Mouse (Mus musculus) gastrocnemius, postnatal 14 days (tissue): ENCODE data around the gene Gpr35. TPM values are rescaled to one million over a fixed set of nuclear protein-coding genes. Genes with fewer than 3 reads are reported as not detected.

Source experiments
- DNase-seq: peaks from one replicate; pipeline ENCODE4 v3.0.0; 2021; ENCODE audit warnings: mixed read lengths
- intact Hi-C: fragments of 180-260 bp; cut with DNase I; formaldehyde crosslinking; loops from one replicate; pipeline ENCODE4 v1.15.1; 2025; ENCODE audit warnings: low total_unique reads
- long read RNA-seq, 2 experiments: library from polyadenylated mRNA; stranded (forward); transcript quantifications; one replicate each; pipeline ENCODE4 v2.0.0; 2021
- total RNA-seq, 2 experiments: library from RNA; stranded (reverse); gene quantifications; 2 replicates each; pipeline ENCODE4 v1.2.3; 2021

Gene Gpr35
- total RNA-seq = under 1 TPM; 0.16 to 0.43 TPM
- long read RNA-seq, experiment 1 = 0 reads
- long read RNA-seq, experiment 2 = 0 reads

DNA sequence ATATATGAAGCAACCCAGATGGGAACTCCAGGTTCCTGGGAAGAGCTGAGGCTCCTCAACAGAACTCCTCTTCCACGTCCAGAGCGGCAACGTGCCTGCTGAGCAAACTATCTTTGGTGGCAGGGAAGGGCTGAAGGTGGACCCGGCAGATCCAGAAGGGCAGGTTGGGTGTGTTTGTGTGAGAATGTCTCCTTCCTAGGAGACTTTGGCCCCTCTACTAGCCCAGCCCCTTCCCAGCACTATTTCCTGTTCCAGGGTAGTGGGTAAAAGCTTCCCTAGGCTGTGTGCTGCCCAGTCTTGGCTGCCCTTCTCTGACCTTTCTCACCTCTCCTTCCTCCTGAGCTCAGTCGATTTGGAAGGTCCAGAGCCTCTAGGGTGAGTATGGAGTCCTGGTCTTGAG is at the start of gene Gpr35:
Gene Gpr35 (plus strand): TSS at position 259 of the 400 bp plus-strand sequence.
- intact Hi-C loops = no loop called here
- DNase-seq = no peak

DNA sequence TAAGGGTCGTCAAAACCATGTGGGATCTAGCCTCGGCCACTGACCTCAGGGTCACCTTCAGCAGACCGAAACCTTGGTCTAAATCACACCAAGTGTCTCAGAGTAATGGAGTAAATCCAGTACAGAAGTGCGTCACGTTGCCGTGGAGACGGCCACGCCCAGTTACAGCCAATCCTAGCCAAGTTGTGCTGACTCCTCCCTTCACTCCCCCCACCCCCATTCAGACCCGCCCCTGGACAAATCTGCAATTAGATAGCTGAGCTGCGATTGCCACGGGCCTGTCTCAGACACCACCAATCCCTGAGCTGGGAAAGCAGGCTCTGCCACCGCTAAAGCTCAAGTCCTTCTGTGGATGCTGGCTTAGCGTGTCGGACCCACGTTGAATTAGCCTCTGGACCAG is 47.9 kb upstream of the Gpr35 start, which contains the start of gene Ankmy1:
Gene Ankmy1 (minus strand): TSS at position 121 of the 400 bp plus-strand sequence.
- peak; percentile 47 for DNase-seq
- intact Hi-C loops = no loop called here

GRCm38 (mm10) chr1:92903627-92904026 is 47.0 kb upstream of the Gpr35 start:
- DNase-seq = no peak
- intact Hi-C loops = no loop called here

DNA sequence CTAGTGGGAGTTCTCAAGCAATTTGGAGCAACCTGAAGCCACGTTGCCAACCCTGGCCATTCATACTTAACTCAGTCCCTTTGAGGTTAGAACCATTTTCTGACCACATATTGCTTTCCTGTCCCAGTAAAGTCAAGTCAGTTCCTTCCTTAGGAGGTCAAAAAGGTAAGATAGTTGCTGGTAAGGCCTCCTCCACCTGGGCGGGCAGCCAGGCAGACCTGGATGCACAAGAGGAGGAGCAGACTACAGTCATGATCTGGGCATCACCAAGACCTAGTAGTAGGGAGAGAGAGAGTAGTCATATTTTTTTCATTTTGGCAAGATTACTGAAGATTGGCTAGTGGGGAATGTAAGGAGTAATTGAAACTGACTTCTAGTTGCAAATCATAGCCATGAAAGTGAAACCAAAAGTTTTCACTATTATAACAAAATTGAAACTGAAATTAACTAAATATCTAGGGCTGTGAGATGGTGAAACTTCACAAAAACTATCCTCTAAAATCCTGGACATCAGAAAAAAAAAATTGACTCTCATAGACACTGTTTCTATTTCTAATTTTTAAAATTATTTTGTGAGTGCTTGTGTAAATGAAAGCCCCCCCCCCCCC is 44.9 kb upstream of the Gpr35 start:
- intact Hi-C loops = no loop called here
- DNase-seq = no peak

GRCm38 (mm10) chr1:92906779-92907631 is 43.7 kb upstream of the Gpr35 start, which contains the start of gene Dusp28:
Gene Dusp28 (plus strand): TSS chr1:92906981.
- peak; percentile 90 for DNase-seq

DNA sequence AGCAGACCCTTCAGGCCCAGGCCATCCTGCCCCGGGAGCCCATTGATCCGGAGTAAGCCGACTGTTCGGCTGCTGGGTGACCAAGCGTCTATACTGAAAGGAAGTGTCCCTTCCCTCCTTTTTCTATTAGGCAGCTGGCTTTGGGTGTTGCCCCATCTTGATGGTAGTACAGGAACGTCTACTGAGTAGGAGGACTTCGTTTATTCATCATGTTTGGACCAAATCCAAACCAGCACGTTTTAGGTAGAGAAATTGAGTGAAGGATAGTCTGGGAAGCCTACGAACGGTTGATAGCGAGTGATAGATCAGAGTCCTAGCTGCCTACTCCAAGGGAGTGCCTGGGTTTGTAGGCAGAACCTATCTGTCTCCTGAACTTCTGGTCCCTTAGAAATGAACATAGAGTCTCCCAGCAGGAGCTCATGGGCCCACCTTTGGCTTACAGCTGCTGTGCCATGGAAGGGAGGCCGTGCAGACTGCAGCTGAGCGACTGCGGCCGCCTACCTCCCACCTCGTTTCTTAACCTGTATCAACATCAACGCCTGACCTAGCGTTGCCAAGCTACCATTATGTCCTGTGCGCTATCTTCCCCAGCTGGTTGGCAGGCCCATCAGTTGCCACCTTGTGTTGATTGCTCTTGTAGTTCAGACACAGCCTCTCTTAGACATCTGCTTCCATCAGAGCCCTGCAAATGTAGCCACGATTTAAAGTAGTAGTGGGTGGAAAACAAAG is 42.9 kb upstream of the Gpr35 start:
- intact Hi-C loops = no loop called here
- DNase-seq = no peak

More at GRCm38 (mm10) chr1:92906779-92907631, 43.7 kb upstream of the Gpr35 start, which contains the start of gene Dusp28:
- intact Hi-C loops = no loop called here

DNA sequence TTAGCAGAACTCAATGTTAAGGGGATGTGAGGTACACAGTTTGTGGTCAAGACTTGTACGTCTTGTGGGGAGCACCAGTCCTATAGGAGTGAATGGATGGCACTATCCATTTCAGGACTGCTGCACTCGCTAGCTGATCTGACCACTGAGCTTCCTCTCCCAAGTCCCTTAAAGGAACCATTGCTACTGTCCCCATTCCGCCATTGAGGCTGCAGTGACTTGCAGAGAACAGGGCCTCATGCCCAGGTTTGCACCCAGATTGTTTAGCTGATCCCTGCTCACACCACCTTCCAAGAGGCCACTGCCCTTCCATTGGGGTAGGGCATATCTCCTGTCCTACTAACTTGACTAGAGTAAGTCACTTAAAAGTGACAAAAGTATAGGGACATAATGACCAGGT is 42.0 kb upstream of the Gpr35 start:
- no peak for DNase-seq
- intact Hi-C loops = no loop called here

GRCm38 (mm10) chr1:92909068-92909467 is 41.6 kb upstream of the Gpr35 start:
- intact Hi-C loops = no loop called here
- DNase-seq = no peak

DNA sequence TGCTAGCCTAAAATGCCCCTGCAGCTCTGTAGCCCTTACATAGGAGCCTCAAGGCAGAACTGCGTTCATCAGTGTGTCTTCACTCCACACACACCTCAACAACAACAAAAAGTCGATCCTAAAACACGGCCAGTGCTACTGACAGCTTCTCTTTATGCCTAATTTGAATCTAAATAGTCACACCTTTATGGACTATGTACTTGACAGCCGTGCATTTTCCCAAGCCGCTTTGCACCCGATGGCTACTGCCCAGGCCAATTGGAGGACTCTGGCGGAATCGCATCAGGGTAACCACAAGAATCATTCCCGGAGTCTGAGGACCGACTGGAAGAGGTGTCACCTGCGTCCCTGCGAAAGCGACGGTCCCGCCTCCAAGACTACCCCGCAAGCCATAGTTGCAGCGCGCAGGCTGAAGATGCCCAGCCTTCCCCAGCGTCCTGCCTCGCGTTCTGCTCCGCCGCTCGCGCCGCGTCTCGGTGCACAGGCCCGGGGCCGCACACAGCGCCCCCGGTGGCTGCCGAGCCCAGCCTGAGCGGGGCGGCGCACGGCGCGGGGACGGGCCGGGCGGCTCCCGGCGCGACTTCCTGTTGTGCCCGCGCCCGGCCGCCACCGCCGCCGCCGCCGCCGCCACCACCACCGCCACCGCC is 40.3 kb upstream of the Gpr35 start, which contains the start of gene Rnpepl1:
Gene Rnpepl1 (plus strand): TSS at position 545 of the 647 bp plus-strand sequence.
- intact Hi-C loops = no loop called here
- peak; percentile 79 for DNase-seq

- intact Hi-C loops = no loop called here
- DNase-seq = peak; percentile 68
These were observed 39.5 kb upstream of the Gpr35 start for GRCm38 (mm10) chr1:92910925-92911720.

GRCm38 (mm10) chr1:92911721-92912138 is 38.9 kb upstream of the Gpr35 start:
- no peak for DNase-seq
- intact Hi-C loops = no loop called here

GRCm38 (mm10) chr1:92912286-92912685 is 38.4 kb upstream of the Gpr35 start:
- no peak for DNase-seq
- intact Hi-C loops = no loop called here

- DNase-seq = no peak
- intact Hi-C loops = no loop called here
These were observed 36.4 kb upstream of the Gpr35 start for GRCm38 (mm10) chr1:92914239-92914638.

GRCm38 (mm10) chr1:92914993-92915392 is 35.7 kb upstream of the Gpr35 start:
- no peak for DNase-seq

DNA sequence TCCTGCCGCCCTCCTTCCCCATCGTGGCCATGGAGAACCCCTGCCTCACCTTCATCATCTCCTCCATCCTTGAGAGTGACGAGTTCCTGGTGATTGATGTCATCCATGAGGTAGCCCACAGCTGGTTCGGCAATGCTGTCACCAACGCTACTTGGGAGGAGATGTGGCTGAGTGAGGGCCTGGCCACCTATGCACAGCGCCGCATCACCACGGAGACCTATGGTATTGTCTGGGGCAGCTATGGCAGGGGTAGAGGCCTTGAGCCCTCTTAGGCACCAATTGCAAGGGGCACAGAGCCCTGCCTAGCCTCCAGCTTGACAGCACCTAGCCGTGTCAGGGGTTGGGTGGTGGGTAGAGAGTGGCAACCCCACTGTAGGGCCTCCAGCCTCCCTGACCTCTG is 33.9 kb upstream of the Gpr35 start:
- intact Hi-C loops = no loop called here
- DNase-seq = no peak

More at GRCm38 (mm10) chr1:92914993-92915392, 35.7 kb upstream of the Gpr35 start:
- intact Hi-C loops = no loop called here

DNA sequence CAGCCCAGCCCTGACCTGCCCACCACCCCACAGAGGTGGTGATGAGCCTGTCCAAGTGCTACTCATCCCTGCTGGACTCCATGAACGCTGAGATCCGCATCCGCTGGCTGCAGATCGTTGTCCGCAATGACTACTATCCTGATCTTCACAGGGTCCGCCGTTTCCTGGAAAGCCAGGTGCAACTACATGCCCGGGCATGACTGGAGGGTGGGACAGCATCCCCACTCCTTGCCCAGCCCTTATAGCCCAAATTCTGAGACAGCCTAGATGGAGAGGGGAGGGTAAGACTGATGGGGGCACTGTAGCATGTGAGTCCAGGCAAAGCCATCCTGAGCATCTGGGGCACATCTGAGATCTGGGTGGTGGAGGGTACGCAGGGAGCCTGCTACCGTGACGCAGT is 31.5 kb upstream of the Gpr35 start:
- intact Hi-C loops = no loop called here

DNA sequence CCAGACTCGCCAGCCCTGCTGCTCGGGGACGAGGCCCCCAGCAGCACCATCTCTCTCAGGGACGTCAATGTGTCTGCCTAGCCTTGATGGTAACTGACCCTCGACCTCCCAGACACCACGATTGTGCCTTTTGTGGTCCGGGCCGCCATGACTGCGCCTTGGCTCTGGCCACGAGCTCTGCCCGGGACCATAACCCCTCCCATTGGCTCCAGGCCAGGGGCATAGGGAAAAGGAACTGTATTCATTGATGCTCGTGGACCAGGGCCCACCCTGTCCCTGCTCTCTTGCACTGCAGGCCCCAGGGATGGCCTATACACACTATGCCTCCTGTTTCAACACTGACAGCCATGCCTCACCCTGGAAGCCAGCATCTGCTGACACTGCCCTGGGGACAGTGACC is 30.9 kb upstream of the Gpr35 start:
- intact Hi-C loops = no loop called here
- DNase-seq = no peak

More for the DNA sequence above, 31.5 kb upstream of the Gpr35 start:
- DNase-seq = no peak

DNA sequence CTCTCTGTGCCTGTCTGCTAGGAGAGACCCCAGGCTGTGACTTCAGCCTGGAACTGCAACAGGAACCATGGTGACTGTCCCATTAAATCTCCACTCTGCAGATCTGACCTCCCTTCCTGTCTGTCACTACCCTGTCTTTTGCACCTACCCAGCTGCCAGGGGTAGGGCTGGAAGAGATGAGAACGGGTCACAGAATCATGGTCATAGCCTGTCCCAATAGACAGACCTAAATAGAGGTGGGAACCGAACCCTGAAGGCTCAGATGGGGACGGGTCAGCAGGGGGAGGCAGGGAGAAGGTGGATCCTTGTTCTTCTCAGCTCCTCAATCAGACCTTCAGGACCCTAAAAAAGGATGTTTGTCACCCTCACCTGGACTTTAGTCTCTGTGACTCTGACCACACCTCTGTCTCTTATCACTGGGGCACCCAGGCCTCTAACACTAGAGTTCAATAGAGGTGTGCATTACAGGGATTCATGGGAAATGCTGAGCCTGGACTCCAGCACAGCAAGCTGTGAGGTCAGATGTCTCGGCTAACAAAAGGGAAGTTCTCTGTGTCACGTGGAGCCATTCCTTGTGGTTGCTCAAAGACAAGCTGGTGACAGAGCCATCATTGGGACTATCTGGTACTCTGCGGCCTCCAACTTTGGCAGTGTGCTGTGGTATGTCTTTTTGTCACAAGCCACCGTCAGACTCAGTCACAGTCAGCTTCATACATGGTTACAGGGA is 30.0 kb upstream of the Gpr35 start:
- DNase-seq = no peak
- intact Hi-C loops = no loop called here
